Mouse (Mus musculus) cerebellum, postnatal 14 days (tissue): ENCODE data around the gene Afdn.

Experiments used
- DNase-seq, 2 experiments: peaks; one replicate each; pipeline ENCODE4 v3.0.0; 2021; ENCODE audit warnings: mixed read lengths in 2 of 2

The Afdn gene

DNA sequence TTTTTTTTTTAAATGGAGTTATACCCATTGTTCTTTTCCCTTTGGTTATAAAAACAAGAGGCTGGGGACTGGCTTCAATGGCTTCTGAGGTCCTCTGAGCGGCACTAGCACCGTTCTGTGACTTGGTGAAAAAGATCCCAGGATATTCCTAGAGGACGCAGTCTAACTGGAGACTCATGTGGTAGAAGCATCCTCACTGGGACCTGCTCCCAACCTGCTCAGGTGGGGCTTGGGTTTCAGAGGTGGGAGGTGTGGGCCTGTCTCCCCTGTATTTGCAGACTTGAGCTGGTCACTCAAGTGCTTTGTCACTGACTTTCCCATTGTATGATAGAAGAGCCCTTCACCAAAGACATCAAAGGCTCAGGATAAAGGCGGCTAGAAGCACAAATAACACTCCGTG lies 20.4 kb upstream of the Afdn start:
- DNase-seq = no peak

DNA sequence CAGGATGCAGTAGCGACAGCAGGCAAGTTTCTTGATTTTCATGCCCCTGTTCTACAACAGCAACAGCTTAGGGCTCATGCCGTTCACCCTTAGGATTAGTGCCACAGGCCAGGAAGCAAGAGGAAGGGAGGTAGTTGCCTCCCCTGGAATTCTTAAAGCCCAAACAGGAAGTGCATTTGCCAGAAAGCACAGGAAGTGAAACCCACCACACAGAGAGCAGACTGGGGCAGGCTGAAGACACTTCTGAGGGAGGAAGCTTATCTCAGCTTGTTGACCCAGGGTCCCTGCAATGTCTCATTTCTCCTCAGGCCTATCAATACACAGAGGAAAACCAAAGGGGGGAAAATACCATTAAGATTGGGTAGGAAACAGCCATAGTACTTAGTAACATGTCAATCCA lies 19.5 kb upstream of the Afdn start:
- no peak for DNase-seq

DNA sequence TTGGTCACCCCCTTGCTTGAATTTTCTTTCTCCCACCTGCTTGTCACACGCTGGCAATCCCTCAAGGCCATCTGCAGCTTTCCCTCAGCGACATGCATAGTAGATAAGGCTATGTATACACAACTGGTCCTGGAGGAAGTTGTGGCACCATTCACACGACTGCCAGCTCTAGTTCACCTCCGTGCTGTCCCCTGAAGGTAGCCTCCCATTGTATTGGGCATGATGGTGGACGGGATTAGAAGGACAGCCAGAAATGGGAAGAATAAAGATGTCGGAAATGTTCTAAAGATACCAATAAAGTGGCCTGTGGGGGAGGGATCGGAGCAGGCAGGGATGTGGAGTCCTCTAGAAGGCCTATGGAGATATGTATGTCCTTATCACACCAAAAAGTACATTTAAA lies 18.7 kb upstream of the Afdn start:
- DNase-seq = no peak

DNA sequence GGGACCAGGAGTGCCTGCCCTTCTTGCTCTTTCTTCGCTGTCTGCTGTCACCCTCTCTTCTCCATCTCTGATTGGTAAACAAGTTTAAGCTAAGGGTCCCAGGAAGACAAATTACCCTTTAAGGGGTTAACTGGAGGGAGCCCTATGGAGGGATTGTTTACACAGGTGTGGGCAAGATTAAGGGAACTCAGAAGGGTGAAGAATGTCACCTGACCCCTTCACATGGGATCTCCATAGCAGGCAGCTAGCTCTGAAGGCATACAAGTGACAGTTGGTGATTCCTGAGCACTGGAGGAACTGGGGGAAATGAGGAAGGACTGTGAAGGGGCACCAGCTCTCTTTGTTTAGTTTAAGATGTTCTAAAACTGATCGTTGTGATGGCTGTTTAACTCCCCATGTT lies 18.0 kb upstream of the Afdn start:
- no peak for DNase-seq

DNA sequence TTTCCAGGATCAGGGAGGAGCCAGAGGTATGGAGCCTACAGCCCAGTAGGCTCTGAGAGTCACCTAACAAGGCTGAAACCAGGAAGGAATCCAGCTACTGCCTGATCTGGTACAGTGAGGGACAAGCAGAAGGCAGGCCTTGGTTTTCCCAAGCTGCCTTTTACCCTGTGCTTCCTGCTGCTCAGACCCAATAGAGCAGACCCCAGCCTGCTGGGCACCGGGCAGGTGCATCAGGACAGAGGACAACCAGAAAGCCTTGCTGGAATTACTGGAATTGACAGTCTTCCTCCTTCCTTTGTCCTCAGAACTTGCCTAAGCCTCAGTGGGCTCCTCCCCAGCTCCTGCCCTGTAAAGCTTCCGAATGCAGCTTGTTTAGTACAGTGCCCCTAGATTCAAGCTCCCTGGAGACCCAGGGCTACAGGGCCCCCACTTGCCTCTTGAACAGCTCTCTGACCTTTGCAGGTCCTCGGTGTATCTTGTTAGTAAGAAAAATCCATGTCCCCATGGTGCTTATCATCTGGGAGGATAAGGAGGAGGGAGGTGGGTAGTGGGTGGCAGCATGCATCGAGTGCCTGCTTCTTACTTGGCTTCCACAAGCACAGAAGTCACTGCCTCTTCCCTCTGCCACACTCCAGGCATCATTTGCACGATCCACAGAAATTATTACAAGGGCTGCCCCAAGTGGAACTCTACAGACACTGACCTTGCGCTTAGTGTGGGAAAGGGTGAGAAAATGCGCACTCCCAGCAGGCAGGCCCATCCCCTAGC lies 17.2 kb upstream of the Afdn start:
- no peak for DNase-seq

DNA sequence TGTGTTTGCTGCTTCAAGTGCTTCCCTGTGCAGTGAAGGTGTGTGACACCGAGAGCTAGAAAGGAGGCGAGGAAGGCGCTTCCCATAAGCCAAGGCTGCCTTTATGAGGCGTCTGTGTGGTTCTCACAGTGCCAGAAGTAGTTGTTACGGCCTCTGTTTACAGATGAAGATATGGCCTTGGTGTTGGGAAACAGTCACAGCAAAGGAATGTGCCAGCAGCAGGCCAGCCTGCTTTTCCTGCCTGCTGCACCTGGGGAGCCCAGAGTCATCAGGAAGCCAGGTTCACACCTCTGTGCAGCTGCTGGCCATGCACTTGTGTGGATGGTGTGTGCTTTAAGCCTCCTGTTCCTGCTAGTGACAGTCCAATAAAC lies 16.6 kb upstream of the Afdn start:
- DNase-seq = no peak

DNA sequence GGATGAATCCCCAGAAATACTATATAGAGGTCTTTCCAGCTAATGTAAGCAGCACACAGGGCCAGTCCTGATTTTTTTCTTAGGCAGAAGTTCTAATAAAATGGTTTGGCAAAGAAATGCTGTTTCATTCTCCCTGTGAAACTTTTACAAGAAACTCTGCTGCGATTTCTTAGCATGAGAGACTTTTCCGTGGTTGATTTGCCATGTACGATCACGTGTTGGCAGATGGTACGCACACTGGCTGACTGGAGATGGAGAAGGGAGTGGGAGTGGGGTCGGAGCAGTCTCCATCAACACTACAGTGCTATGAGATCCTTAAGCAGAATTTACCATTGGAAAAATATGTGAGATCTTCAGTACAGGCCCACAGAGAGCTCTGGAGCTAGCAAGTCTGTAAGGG lies 16.1 kb upstream of the Afdn start:
- DNase-seq = no peak

DNA sequence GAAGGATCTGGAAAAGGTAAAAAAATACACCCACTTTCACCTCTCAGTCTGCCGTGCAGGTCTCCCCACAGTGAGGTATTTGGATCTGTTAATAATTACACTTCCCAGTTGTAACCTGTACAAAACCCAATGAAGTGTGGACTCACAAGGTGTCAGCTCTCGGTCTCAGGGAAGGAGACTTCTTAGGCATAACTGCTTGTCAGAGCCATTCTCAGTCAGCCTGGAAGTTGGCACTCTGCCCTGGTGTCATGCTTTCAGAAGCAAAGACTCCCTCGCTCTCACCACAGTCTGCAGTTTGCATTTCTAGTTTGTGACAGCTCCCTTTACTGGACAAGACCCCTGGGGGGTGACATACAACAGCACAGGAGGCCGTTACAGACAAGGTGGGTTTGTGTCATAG lies 15.5 kb upstream of the Afdn start:
- DNase-seq = peak; percentile 79 to 86

DNA sequence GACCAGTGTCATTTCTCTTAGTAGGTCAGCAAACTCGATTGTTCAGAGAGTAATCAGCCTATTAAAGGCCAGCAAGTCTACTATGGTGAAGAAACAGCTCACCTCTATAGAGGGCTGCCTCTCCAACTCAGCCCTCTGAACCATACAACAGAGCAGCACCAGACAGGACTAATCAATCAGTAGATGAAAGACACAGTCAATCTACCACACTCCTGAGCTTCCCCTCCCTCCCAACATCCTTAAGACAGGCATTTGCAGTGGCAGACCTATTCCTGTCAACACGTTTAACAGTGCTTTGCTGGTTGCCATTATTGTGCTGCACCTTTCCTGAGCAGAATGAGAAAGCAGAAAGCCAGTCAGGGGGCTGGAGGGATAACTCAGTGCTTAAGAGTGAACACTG lies 15.0 kb upstream of the Afdn start:
- no peak for DNase-seq

DNA sequence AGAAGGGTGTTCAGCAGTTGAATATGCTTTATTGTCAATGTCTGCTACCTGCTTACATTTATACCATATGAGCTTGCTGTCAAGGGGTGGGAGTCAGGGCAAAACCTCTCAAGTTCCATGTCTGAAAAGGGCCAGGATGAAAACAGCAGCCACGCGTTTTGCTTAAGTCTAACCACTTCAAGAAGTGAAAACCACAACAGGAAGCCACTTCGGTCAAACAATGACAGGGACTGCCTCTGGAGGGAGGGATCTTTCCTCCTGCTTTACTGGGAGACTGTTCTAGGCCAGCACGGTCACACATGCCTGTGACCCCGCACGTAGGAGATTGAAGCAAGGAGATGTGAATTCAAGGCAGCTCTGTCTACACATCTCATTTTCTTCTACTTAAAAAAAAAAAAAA lies 14.0 kb upstream of the Afdn start:
- DNase-seq = no peak

DNA sequence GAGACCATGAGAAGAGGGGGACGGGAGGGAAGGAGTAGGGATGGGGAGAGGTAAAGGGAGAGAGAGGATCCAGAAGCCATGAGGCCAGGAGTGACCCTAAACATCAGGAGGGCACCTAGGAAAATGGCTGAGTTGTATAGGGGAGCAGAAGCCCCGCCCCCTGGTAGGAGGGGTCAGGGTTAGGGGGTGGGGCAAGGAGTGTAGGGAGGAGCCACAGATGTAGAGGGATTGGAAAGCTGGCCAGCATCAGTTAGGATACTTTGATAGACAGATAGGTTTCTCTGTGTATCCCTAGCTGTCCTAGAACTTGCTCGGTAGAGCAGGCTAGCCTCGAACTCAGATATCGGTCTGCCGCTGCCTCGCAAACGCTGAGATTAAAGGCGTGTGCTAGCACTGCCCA lies 12.7 kb upstream of the Afdn start:
- no peak for DNase-seq

DNA sequence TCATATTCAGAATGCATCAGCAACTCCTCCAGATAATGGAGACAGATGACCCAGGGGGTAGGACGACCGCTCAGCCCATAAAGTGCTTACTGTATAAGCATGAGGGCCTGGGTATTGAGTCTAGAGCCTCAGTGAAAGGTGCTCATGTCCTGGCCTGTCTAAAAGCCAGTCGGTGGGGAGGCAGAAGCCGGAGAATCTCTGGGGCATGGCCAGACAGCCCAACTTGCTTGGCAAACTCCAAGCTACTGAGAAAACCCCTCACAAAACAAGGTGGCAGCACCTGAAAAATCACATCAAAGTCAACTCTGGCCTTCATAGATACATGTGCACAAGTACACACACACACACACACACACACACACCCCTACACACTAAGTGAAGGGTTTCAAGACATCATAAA lies 11.3 kb upstream of the Afdn start:
- no peak for DNase-seq

DNA sequence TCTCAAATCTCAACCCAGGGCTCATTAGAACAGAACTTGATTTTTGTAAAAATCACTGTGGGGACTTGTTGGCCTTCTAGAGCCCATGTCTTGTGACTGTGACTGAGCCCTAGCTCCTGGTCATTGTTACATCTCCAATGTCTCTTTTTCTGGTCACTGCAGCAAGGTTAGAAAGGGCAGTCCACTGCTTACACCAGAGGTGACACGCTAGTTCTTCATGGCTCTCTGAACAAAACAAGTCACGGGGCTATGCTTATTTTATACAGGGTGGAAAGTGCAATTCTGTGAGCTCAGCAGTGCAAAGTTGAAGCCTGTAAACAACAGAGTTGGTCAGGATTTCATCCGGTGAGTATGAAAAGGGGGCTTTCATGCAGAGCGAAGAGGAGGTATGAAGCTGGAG lies 6.4 kb upstream of the Afdn start:
- DNase-seq = no peak

DNA sequence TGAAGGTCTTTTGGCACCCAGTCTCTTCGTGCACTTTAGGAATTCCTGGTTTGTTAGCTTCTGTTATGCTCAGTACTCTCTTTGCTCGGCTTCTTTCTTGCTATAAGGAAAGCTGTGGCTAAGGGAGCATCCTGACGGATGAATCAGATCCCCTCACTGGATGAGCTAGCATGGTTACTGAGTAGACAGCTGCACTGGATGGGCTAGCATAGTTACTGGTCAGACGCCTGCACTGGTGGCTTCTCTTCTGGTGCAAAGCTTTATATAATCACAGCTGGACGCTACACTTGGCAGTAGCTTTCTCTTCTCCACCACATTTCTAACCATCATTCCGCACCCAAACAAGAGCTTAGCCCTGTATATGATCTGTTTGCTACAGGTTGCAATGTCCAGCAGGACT lies 5.4 kb upstream of the Afdn start:
- no peak for DNase-seq

DNA sequence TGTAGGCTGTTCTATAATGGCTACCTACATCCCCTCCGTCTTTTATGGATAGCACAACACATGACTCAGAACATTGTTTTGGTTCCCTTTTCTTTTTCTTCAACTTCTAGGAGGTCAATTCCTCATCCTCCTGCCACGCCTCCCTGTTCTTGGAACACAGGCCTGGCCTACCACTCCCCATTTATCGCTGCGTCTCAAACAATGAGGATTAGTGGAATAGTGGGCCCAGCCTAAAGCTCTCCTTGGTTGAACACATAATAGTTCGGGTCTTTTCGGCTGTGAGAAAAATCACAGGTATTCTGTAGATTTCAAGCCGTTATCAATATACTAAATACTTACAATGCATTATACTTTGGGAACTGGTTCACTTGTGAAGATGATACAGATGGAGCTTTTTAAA lies 1.8 kb upstream of the Afdn start:
- DNase-seq = no peak

DNA sequence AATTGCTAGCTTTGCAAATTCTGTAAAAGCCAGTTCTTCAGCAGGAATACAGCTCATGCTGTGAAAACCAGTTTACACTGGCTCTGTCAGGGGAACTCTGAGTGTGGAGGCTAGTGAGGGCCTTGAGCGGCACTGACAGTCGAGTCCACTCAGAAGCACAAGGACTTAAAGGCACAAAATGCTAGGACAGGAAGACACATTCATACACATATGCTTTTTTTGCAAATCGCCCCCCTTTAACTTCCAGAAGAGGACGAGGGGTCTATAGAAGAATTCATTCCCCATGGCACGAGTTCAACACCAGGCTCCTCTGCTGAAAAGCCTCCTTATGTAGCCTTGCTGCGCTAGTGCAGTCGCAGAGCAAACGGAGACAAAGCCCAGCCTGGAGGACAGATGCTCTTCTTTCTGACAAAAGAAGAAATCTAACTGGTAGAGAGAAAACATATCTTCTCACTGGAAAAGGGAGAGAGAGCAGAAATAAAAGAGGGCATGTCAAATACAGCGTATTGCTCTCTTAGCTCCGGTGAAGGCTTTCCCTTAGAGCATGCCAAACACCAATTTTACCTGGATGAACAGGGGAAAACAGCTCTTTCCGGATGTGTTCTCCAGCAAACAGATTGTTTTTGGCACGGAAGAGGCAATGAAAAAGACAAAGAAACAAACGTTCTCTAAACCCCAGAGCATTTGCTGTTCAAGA lies 1.0 kb upstream of the Afdn start:
- DNase-seq = peak; percentile 58 to 62

DNA sequence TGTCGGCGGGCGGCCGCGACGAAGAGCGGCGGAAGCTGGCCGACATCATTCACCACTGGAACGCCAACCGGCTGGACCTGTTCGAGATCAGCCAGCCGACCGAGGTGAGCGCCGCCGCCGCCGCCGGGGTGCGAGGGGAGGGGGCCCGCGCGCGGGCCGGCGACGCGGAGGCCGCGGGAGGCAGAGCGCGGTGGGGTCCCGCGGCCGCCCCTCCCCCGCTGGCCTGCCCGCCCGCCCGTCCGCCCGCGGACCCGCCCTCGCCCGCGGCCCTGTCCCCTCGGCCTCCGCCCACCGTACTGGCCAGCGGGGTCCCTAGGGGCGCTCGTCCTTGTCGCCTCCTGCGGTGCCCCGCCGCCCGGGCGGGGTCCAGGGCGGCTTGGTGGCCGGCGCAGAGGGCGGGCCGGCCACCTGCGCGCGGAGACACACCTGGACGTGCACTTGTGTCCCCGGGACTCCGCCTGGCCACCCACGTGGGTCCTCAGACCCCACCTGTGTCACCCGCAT lies 388 bp downstream of the Afdn start:
- peak in 1 of 2 experiments; percentile 55 for DNase-seq

DNA sequence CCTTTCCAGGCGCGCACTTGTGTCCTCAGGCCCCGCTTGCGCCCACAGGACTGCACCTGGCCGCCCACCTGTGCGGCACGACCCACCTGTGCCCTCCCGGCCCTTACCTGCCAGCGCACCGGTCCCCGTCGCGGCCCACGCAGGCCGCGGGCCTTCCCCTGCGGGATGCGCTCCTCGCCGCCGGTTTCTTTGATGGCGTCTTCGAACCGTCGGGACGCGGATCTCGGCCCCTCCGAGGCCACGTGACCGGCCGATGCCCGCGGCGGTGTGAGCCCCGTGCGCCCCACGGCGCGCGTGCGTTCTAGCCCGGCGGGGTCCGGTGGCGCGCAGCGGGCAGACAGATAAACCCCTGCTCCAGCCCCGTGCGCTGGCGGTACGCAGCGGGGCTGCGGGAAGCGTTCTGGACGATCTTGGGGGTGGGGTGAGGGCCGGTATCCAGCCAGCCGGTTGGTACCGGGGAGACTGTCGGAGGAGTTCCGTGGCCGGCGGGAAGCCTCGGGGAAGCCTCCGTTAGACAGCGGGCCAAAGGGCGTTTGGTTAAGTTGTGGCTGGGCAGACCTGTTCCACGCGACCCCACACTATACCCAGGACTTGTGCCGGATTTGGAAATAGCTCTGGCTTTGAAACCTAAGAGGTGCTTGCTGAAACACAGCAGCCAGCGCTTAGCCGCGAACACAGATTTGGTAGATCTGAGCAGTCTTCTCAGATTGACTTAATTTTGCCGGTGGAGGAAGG lies 1.0 kb downstream of the Afdn start, which contains the start of gene Tcte2:
Gene Tcte2 (minus strand): TSS at position 647 of the 735 bp plus-strand sequence.
- peak; percentile 63 to 65 for DNase-seq

DNA sequence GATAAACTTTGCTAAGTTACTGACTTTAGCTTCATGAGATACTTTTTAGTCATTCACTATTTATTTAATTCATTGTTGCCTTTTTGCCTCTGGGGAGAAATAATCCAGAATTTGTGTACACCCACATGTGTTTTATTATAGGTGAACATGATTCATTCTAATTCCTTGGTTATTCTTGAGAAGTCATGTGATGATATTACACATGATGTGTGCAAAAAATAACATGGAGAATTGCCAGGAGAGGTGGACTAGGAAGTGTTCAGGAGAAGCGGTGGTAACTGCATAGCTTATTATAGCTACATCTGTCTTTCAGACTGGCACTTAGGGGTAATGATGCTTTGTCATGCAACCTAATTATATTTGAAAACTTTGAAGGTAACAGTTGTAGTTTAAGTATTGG lies 3.5 kb downstream of the Afdn start:
- DNase-seq = no peak

DNA sequence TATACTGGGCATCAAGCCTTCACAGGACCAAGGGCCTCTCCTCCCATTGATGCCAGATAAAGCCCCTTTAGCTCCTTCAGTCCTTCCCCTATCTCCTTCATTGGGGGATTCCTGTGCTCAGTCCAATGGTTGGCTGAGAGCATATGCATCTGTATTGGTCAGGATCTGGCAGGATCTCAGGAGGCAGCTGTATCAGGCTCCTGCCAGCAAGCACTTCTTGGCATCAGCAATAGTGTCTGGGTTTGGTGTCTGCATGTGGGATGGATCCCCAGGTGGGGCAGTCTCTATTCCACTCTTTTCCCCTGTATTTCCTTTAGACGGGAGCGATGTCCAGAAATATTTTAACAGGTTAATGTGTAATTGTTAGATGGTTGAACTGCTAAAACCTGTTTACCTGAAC lies 4.6 kb downstream of the Afdn start:
- DNase-seq = peak; percentile 35 to 44

DNA sequence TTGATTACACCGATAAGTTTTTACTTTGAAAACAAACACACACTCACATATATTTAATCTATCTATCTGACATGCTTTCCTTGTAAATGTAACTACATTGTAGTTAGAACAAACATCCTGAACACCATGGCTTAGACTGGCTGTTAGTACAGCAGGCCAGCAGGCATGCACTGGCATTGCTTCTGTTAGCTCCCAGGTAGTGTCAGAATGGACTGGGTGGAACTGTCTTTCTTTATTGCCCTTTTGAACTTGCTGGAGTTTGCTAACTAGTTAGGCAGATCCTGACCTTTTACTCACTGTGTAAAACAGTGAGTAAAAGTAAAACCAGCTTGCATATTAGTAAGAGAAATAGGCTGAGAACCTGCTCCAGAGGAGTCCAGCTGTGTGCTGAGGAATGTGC lies 8.2 kb downstream of the Afdn start:
- no peak for DNase-seq

DNA sequence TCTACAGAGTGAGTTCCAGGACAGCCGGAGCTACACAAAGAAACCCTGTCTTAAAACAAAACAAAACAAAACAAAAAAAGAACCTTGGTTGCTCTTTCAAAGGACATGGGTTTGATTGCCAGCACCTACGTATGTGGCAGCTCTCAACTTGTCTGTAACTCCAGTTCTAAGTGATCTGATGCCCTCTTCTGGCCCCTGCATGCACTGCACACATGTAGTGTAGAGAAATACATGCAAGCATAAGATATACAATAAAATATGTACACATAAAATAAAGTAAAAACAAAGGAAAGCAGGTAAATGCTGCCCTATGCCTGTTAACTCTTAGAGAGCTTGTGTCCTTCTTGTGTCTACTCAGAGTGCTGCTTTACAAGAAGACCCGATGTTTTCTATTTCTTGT lies 8.9 kb downstream of the Afdn start:
- DNase-seq = peak; percentile 37 to 61

DNA sequence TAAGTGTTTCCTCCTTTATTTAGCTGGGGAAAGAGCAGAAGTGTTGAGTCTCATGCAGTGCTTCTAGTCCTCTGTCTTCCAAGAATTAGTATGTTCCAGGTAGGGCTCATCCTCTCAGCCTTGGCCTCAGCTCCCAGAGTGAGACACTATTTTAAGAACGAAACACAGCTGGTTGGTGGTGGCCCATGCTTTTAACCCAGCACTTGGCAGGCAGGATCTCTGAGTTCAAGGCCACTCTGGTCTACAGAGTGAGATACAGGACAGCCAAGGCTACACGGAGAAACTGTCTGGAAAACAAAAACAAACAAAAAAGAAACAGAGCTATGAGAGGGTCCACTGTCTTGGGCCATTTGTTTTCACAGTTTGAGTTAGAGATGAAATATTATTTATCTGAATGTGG lies 17.3 kb downstream of the Afdn start:
- no peak for DNase-seq

DNA sequence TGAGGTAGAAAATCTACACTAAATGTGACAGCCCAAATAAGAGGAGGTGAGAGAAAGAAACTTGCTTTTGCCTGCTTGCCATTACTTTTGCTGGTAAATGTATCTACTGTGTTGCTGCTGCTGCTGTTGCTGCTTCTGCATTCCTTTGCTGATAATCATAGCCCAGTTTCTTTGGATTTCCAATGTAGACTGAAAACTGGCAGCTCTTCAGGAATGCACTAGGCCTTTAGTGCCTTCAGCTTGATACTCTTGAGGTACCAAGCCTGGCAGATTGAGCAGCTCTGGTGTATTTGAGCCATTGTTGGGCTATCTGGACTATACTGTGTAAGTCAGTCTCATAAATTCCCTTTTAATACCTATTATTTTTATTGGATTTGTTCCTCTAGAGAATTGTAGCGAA lies 18.5 kb downstream of the Afdn start:
- DNase-seq = no peak
